Mouse (Mus musculus): ENCODE data around the gene Fzd9.
"Not testable (repeated sequence)": the region's sequence is repeated elsewhere in the genome, so short reads cannot be mapped to it uniquely, and the experiment has no call there.

Gene Fzd9

DNA sequence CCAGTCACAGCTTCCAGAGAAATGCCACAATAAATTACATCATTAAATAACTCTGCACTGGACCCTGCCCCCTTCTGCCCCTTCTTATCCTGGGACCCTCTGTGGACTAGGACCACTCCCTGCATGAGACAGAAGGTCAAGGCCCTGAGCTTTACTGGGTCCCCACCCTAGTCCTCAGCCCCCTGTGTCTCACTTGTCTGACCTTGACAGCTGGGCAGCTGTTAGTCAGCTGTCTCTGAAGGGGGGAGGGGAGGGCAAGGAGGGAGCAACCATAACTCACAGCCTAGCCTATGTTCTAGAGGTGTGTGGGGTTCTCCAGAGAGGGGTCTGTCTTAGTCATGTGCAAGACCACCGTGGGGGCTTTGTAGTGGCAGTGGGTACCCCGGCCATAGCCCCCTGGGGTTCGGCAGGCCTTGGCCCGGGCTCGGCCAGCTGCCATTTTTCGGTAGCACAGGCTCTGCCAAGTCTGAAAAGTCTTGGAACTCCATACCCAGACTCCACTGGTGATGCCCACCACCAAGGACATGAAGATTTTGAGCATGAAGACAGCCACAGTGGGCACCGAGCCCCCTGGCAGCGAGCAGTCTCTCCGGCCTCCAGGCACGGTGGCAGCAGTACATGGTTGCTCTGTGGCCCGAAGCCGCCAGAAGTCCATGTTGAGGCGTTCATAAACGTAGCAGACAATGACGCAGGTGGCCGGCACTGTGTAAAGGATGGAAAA is 1.9 kb downstream of the Fzd9 start:
- no peak for DNase-seq (ENCODE audit: low spot score in 2 of 2)

DNA sequence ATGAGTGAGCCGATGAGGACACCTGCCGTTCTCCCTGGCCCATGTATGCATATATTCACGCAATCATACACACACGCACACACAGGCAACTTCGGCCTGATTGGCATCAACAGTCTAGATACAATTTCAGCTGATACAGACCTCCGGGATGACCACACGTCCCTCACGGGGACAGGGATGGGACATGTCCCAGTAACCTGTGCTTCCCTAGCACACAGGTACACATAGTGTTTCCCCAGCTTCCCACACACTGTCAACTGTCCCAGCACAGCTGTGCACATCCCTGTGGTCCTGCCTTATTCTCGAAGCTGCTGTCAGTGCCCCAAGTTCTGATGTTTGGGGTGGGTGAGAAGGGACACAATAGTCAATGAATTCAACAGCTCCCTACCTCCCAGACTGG is 3.7 kb downstream of the Fzd9 start:
- DNase-seq (ENCODE audit: low spot score in 2 of 2): no peak

DNA sequence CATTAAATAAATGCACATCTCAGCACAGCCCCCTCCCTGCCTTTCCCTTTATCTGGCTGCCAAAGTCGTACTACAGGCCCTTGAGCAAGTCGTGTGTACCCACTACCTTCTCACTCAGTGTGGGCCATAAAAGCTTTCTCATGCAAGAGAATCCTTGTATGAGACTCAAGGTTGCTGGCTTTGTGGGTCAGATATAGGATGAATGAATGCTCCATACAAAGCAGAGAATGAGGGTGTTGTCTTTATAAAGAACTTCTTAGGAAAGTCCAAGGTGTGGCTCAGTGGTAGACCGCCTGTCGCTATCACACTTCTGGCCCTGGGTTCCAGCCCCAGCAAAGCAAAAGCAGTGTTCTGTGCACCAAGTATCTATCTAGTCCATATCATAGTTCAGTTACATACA is 4.5 kb downstream of the Fzd9 start:
- no peak for DNase-seq (ENCODE audit: low spot score in 2 of 2)

DNA sequence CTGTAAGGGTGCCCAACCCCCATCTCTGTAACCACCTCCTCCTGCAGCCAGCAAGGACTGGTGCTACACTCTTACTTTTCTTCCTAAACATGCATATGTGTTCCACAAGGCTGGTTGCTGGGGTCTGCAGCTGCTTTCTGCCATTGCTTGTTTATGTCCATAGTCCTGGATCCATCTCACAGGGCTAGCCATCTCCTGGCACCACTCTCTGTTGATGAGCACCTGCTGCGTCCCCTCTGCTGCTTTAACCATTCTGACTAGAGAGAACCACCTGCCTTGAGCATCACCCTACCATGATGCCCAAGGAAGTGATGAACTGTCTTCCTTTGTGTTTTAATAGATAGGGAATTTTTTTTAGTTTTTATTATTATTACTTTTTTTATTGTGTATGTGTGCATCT is 7.9 kb downstream of the Fzd9 start:
- DNase-seq (ENCODE audit: low spot score in 2 of 2): no peak

DNA sequence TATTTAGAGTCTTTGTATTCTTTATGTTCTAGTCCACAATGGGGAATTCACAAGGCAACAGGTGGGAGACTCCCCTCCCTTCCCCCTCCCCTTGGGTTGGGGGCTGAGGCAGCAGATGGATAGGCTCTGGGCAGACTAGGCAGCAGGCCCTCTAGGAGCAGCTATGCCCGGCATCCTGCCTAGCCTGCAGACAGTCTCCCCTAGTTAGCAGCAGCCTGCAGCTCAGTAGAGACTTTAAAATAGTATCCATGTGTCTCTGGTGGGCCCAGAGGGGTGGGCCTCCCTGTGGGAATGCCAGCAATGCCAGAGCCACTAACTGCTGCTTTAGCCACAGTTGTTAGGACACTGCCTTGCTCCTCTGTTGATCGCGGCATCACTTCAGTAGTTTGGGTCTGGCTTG is 8.4 kb downstream of the Fzd9 start:
- no peak for DNase-seq (ENCODE audit: low spot score in 2 of 2)

DNA sequence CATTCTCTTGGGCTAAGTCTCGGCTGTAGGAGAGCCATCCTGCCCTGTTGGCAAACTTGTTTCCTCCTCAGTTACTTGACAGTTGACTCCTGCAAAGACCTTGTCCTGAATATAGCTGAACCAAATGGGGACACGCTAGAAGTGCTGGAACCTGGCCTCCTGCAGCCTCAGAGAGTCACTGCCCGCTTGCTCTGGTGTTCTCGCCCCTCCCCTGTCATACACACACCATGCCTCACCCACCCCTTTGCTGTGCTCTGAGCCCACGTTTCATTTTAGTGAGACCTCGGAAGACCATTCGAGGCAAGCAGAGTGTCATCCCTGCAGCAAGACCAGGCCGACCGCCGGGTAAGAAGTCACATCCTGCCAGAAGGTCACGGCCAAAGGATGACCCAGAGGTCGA is 8.9 kb downstream of the Fzd9 start:
- no peak for DNase-seq (ENCODE audit: low spot score in 2 of 2)

DNA sequence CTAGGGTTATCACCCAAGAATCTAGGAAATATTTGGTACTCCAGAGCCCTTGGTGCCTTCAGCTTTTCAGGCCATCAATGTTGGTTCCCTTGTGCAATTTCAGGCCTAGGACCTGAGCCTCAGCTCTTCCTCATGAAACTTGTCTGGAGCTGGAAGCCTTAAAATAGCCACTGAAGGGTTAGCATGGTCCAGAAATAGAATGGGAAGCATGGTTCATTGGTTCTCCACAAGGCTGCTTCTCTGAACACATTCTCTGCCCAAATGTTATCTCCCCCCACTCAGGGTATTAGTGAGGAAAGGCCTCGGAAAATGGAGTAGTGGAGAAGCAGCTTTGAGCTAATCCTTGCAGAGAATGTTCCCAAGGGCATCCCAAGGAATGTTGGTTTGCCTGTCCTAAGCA is 9.6 kb downstream of the Fzd9 start:
- no peak for DNase-seq (ENCODE audit: low spot score in 2 of 2)

DNA sequence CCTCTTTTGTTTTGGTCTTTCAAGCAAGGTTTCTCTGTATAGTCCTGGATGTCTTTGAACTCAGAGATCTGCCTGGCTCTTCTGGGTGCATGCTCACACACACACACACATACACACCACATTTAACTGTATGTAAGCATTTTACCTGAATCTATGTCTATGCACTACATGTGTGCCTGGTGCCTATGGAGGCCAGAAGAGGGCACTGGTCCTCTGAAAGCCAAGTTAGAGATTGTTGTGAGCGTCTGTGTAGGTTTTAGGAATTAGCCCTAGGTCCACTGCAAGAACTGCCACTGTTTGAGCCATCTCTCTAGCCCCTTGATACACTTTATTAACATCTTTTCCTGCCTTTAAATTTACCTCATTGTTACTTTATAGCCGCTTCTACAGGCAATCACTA is 12.2 kb downstream of the Fzd9 start:
- no peak for DNase-seq (ENCODE audit: low spot score in 2 of 2)

DNA sequence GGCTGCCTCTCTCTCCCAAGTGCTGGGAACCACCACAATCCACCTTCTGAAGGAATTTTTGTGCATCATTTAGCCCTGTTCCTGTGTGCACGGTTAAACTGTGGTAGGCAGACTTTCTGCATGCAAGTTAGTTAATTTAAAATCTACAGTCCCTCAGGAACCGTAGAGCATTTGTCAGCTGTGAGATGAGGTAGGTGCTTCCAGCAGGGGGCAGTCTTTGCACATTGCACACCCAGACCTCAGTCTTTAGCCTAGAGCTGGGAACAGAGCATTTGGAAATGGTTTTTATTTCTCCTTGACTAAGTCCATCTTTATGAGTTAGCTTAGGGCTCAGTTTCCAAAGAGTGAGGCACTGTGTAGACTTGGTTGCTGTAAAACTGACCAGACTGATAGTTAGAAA is 14.5 kb downstream of the Fzd9 start:
- DNase-seq (ENCODE audit: low spot score in 2 of 2): peak; percentile 20 to 27

DNA sequence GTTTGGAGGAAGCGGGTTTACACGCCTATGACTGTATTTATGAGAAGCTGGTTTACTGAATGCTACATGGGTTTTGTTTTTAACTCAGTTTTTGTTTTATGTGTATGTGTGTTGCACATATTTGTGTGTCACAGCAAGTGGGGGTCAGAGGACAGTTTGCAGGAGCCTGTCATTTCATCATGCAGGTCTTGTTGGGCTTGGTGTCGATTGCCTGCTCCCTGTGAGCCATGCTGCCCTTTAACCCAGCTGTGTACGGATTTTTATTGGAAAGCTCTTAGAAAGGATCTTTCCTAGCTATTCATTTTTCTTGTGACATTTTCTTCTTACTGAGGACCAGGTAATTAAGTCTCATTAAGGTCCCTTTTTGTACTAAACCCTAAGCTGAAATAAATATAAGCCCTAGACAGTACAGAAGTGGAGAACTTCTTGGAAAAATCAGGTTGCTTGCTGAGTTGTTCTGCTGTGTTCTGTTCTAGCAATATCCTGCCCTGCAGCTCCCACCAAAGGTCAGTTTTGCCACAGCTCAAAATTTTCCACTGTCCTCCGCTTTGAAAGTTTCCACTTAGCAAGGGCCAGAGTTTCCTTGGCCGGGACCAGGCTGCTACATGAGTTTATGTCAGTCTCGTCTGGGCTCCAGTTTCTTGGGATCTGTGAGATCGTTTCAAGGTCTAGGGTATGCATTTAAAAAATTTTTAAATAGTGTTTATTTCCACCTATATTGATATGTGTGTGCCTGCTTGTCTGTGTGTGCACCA is 17.7 kb downstream of the Fzd9 start:
- DNase-seq (ENCODE audit: low spot score in 2 of 2): no peak

DNA sequence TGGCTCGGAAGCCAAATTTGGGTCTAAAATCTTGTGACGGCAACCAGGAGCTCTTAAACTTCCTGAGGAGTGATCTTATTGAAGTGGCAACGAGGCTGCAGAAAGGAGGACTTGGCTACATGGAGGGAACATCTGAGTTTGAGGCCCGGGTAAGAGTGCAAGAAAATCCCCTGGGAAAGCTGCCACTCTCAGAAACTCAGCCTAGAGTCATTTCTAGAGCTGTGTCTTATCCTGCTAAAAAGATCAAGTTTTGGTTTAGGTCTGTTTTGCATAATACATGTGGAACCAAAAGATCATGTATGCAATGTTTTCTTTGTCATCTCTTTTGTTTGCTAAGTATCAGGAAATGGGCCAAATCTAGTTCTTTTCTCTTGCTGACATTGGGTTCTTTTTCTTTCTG is 20.8 kb downstream of the Fzd9 start:
- no peak for DNase-seq (ENCODE audit: low spot score in 2 of 2)

DNA sequence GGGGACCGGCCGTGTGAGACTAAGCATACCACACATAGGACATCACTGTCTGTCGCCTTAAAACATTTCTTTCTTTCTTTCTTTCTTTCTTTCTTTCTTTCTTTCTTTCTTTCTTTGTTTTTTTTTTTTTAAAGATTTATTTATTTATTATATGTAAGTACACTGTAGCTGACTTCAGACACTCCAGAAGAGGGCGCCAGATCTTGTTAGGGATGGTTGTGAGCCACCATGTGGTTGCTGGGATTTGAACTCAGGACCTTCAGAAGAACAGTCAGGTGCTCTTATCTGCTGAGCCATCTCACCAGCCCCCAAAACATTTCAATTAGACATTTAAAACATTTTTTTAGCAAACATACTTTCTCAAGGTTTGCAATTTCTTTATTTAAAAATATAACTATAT is 25.2 kb downstream of the Fzd9 start:
- not testable (repeated sequence) for DNase-seq (ENCODE audit: low spot score in 2 of 2)

DNA sequence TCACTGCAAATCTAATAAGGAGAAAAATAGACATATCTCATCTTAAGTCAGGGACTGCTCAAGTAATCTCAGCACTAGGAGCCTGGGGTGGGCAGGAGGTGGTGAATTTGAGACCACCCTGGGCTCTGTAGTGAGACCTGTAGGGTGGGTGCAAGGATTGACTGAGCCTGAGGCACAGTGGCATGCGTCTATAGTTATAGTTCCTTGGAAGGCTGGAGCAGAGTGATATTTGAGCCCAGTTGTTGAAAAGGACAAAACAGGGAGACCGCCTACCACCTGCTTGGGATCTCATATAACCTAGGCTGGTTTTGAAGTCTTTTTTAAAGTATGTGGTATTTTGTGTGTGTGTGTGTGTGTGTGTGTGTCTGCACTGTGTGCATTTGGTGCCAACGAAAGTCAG is 26.9 kb downstream of the Fzd9 start:
- no peak for DNase-seq (ENCODE audit: low spot score in 2 of 2)

DNA sequence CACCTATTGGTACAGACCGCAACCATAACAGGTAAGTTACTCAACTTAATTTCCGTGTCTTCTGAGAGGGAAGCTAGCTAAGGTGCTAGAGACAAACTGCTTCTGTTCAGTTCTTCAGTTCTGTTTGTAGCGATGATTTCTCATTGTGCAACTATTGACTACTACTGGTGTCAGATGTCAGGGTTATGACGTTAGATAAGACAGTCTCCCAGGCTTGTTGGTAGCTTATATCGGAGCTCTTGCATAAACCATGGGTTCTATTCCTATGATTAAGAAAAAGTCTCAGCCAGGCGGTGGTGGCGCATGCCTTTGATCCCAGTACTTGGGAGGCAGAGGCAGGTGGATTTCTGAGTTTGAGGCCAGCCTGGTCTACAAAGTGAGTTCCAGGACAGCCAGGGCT is 29.0 kb downstream of the Fzd9 start:
- DNase-seq (ENCODE audit: low spot score in 2 of 2): no peak

DNA sequence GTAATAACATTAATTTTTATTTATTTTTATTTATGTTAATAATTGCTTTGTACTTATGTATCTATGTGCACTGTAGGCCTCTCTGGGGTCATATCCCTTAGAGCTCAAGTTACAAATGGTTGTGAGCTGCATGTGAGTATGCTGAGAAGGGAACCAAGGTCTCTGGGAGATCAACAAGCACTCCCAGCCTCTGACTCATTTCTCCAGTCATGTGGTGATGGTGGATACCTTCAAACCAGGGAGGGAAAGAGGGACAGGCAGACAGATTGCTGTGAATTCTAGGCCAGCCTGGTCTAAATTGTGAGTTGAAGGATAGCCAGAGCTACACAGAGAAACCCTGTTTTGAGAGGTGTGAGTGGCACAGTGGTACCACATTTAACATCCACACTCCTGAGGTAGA is 30.1 kb downstream of the Fzd9 start:
- DNase-seq (ENCODE audit: low spot score in 2 of 2): no peak

DNA sequence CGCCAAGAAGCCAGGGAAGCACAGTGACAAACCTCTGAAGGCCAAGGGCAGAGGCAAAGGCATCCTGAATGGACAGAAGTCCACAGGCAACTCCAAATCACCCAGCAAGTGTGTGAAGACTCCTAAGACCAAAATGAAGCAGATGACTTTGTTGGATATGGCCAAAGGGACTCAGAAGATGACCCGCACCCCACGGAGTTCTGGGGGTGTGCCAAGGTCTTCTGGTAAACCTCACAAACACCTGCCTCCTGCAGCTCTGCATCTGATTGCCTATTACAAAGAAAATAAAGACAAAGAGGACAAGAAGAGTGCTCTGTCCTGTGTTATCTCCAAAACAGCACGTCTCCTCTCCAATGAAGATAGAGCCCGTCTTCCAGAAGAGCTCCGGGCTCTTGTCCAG is 34.2 kb downstream of the Fzd9 start:
- no peak for DNase-seq (ENCODE audit: low spot score in 2 of 2)

DNA sequence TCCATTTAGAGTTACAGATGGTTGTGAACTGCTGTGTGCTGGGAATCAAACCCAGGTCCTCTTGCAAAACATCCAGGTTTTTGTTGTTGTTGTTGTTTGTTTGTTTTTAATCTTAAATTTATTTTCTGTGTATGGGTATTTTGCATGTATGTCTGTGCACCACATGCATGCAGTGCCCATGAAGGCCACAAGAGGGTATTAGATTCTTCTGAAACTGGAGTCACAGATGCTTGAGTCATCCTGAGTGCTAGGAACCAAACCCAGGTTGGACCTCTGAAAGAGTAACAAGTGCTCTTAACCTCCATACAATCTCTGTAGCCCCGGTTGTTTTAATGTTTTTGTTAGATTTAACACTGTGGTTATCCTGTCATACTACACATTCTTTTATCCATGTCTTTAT is 42.8 kb downstream of the Fzd9 start:
- no peak for DNase-seq (ENCODE audit: low spot score in 2 of 2)

DNA sequence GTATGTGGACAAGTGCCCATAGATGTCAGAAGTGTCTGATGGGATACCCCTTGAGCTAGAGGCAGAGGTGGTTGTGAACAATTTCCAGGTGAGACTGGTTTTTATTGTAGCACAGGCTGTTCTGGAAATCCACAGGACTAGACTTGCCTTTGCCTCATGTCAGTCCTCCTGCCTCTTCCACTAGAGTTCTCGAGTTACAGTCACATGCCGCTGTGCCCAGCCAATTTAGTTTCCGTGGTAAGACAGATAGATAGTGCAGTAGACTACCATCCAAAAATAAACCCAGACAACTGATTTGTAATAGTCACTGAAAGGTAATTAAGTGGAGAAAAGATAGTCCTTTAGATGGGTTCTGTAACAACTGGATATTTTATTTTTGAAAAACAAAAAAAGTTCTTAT is 48.3 kb downstream of the Fzd9 start:
- no peak for DNase-seq (ENCODE audit: low spot score in 2 of 2)

Measured in urinary bladder, postnatal 36 days (tissue).